Mouse (Mus musculus) left cerebral cortex, adult 18-20 months (tissue): ENCODE results near the gene Tas2r116. TPM values are rescaled to one million over a fixed set of nuclear protein-coding genes. Genes with fewer than 3 reads are reported as not detected.

Source experiments
- DNase-seq, 2 experiments: peaks; one replicate each; pipeline ENCODE4 v3.0.0; 2021 to 2022; ENCODE audit warnings: low spot score in 2 of 2, mixed read lengths in 1 of 2
- long read RNA-seq, 2 experiments: library from polyadenylated mRNA; stranded (forward); transcript quantifications; one replicate each; pipeline ENCODE4 v2.0.0; 2021
- total RNA-seq, 2 experiments: library from RNA; stranded (reverse); gene quantifications; 2 replicates each; pipeline ENCODE4 v1.2.3; 2021

Tas2r116 gene
- not detected for total RNA-seq
- long read RNA-seq, experiment 1, result 0 reads
- long read RNA-seq, experiment 2, result 0 reads

GRCm38 (mm10) chr6:132855138-132855537 is at the start of gene Tas2r116:
Tas2r116 (plus strand) TSS chr6:132855438.
- no peak for DNase-seq

GRCm38 (mm10) chr6:132846842-132847241 is 8.4 kb upstream of the Tas2r116 start, which contains the start of gene Tas2r123:
Tas2r123 (plus strand) TSS chr6:132847142.
- no peak for DNase-seq

- DNase-seq, result no peak
Measured at GRCm38 (mm10) chr6:132867708-132868107, 12.5 kb downstream of the Tas2r116 start, which contains the start of gene Tas2r110. Tas2r110 (plus strand) TSS chr6:132868008.

- DNase-seq, result no peak
Measured at GRCm38 (mm10) chr6:132892711-132893110, 37.5 kb downstream of the Tas2r116 start, which contains the start of gene Tas2r113. Tas2r113 (plus strand) TSS chr6:132893011.

Other genes with a start within 250 kb of the Tas2r116 start
- gene A630073D07Rik, start 203.9 kb upstream of the Tas2r116 start, total RNA-seq, result not detected
- not detected for gene Tas2r120, start 198.5 kb upstream of the Tas2r116 start, total RNA-seq
- gene Tas2r121, start 154.4 kb upstream of the Tas2r116 start, total RNA-seq, result not detected
- not detected for gene Tas2r122, start 143.5 kb upstream of the Tas2r116 start, total RNA-seq
- gene Tas2r115, start 117.4 kb upstream of the Tas2r116 start, total RNA-seq, result not detected
- not detected for gene Tas2r124, start 100.7 kb upstream of the Tas2r116 start, total RNA-seq
- not detected for gene Tas2r102, start 93.3 kb upstream of the Tas2r116 start, total RNA-seq
- not detected for gene Tas2r136, start 77.3 kb upstream of the Tas2r116 start, total RNA-seq
- not detected for gene Tas2r117, start 52.6 kb upstream of the Tas2r116 start, total RNA-seq
- gene Tas2r123, start 8.3 kb upstream of the Tas2r116 start, total RNA-seq, result not detected
- gene Tas2r110, start 12.6 kb downstream of the Tas2r116 start, total RNA-seq, result not detected
- gene Tas2r113, start 37.6 kb downstream of the Tas2r116 start, total RNA-seq, result not detected
- gene Tas2r125, start 54.2 kb downstream of the Tas2r116 start, total RNA-seq, result not detected
- not detected for gene Tas2r129, start 95.7 kb downstream of the Tas2r116 start, total RNA-seq
- gene Tas2r131, start 102.5 kb downstream of the Tas2r116 start, total RNA-seq, result not detected
- gene Tas2r109, start 125.5 kb downstream of the Tas2r116 start, total RNA-seq, result not detected
- gene Tas2r103, start 181.7 kb downstream of the Tas2r116 start, total RNA-seq, result not detected
- not detected for gene Tas2r140, start 200.4 kb downstream of the Tas2r116 start, total RNA-seq
- 100 to 1,000 TPM; 118 to 123 TPM for gene Smim10l1, start 249.5 kb downstream of the Tas2r116 start, total RNA-seq